Mouse (Mus musculus): Measurements from ENCODE around the gene Arrdc5. TPM values are rescaled to one million over a fixed set of nuclear protein-coding genes. Genes with fewer than 3 reads are reported as not detected.

Gene Arrdc5
- polyA plus RNA-seq, 1 experiment from 2014 or later, result not detected

- peaks cover 16% of the 10 kb centered on the region for H3K36me3 ChIP-seq
- 0 out of 2 replicates have a peak, but pooled peaks have one; percentile 4 for ATAC-seq (ENCODE audit: insufficient number of reproducible peaks, insufficient read depth, low FRiP score, low TSS enrichment)
- no peaks in the 10 kb centered on the region for H3K27me3 ChIP-seq
These were observed 2.4 kb upstream of the Arrdc5 start for GRCm38 (mm10) chr17:56302363-56302996.

GRCm38 (mm10) chr17:56298238-56298637, 1.8 kb downstream of the Arrdc5 start:
- Histone ChIP-seq H3K4me1 (peaks cover 8% of the 10 kb centered on the region), H3K27me3 (no peaks in the 10 kb centered on the region), H3K9me3 (no peaks in the 10 kb centered on the region), H3K36me3 (no peaks in the 10 kb centered on the region), H3K9ac (no peak overlapping the region), H3K4me3 (no peak overlapping the region), H3K27ac (no peak overlapping the region), H3K4me2 (replicated peaks) (no peak overlapping the region)
- no peak for ATAC-seq (ENCODE audit: insufficient number of reproducible peaks, insufficient read depth, low FRiP score, low TSS enrichment)
- 88% methylated on average over 1 of the region's 1 CpGs for WGBS

More at GRCm38 (mm10) chr17:56302363-56302996, 2.4 kb upstream of the Arrdc5 start:
- Histone ChIP-seq H3K4me2 (replicated peaks) (peak overlapping the region; percentile 95), H3K9ac (0 out of 2 replicates have a peak overlapping the region, but pooled peaks have one; percentile 8), H3K4me1 (peaks cover 34% of the 10 kb centered on the region), H3K27ac (peak overlapping the region; percentile 90), H3K9me3 (no peaks in the 10 kb centered on the region), H3K4me3 (peak overlapping the region; percentile 79; the same call in 1 of the 2 replicates)
- WGBS, result 27% methylated on average over 13 of the region's 13 CpGs

- WGBS, result 68% methylated on average over 1 of the region's 1 CpGs
- H3K4me3 ChIP-seq, result no peak overlapping the region
- no peak for ATAC-seq (ENCODE audit: insufficient number of reproducible peaks, insufficient read depth, low FRiP score, low TSS enrichment)
- H3K27ac ChIP-seq, result no peak overlapping the region
- H3K36me3 ChIP-seq, result no peaks in the 10 kb centered on the region
- H3K9ac ChIP-seq, result no peak overlapping the region
- H3K4me1 ChIP-seq, result peaks cover 5% of the 10 kb centered on the region
- H3K9me3 ChIP-seq, result no peaks in the 10 kb centered on the region
- H3K27me3 ChIP-seq, result no peaks in the 10 kb centered on the region
- H3K4me2 ChIP-seq (replicated peaks), result no peak overlapping the region
These were observed 3.9 kb downstream of the Arrdc5 start for GRCm38 (mm10) chr17:56296201-56296600.

GRCm38 (mm10) chr17:56294241-56294640, 5.8 kb downstream of the Arrdc5 start:
- H3K4me1 ChIP-seq, result peaks cover 10% of the 10 kb centered on the region
- no peaks in the 10 kb centered on the region for H3K27me3 ChIP-seq
- H3K9ac ChIP-seq, result no peak overlapping the region
- H3K9me3 ChIP-seq, result no peaks in the 10 kb centered on the region
- no peak overlapping the region for H3K27ac ChIP-seq
- no peak overlapping the region for H3K4me3 ChIP-seq
- no peaks in the 10 kb centered on the region for H3K36me3 ChIP-seq
- no peak for ATAC-seq (ENCODE audit: insufficient number of reproducible peaks, insufficient read depth, low FRiP score, low TSS enrichment)
- H3K4me2 ChIP-seq (replicated peaks), result no peak overlapping the region
- 88% methylated on average over 19 of the region's 19 CpGs for WGBS

GRCm38 (mm10) chr17:56293291-56293690, 6.8 kb downstream of the Arrdc5 start:
- WGBS, result 70% methylated on average over 1 of the region's 1 CpGs
- Histone ChIP-seq H3K27me3 (no peaks in the 10 kb centered on the region), H3K4me1 (peaks cover 20% of the 10 kb centered on the region), H3K4me2 (replicated peaks) (no peak overlapping the region), H3K9me3 (no peaks in the 10 kb centered on the region), H3K36me3 (no peaks in the 10 kb centered on the region), H3K27ac (no peak overlapping the region), H3K9ac (no peak overlapping the region), H3K4me3 (no peak overlapping the region)
- ATAC-seq (ENCODE audit: insufficient number of reproducible peaks, insufficient read depth, low FRiP score, low TSS enrichment), result no peak

GRCm38 (mm10) chr17:56292531-56293222, 7.4 kb downstream of the Arrdc5 start, which contains the start of gene Plin3:
Gene Plin3, minus strand, starts transcription at chr17:56292873.
- H3K4me3 ChIP-seq, result no peak within 1 kb of the TSS
- H3K9ac ChIP-seq, result no peak within 1 kb of the TSS
- no peak within 1 kb of the TSS; the same call in 1 of the 2 replicates for H3K27ac ChIP-seq

GRCm38 (mm10) chr17:56291826-56292475, 8.1 kb downstream of the Arrdc5 start:
- Histone ChIP-seq H3K9ac (no peak overlapping the region), H3K27me3 (no peaks in the 10 kb centered on the region), H3K4me1 (peaks cover 27% of the 10 kb centered on the region), H3K36me3 (0 out of 2 replicates have a peak, but pooled peaks cover 3% of the 10 kb centered on the region), H3K4me3 (no peak overlapping the region), H3K9me3 (no peaks in the 10 kb centered on the region), H3K27ac (peak overlapping the region; percentile 96; the same call in 1 of the 2 replicates), H3K4me2 (replicated peaks) (peak overlapping the region; percentile 76)
- 67% methylated on average over 7 of the region's 7 CpGs for WGBS
- ATAC-seq (ENCODE audit: insufficient number of reproducible peaks, insufficient read depth, low FRiP score, low TSS enrichment), result no peak

More at GRCm38 (mm10) chr17:56292531-56293222, 7.4 kb downstream of the Arrdc5 start, which contains the start of gene Plin3:
- no peaks in the 10 kb centered on the region for H3K27me3 ChIP-seq
- WGBS, result 96% methylated on average over 4 of the region's 4 CpGs
- H3K9me3 ChIP-seq, result no peaks in the 10 kb centered on the region
- H3K36me3 ChIP-seq, result no peaks in the 10 kb centered on the region
- no peak within 1 kb of the TSS for H3K4me2 ChIP-seq (replicated peaks)
- ATAC-seq (ENCODE audit: insufficient number of reproducible peaks, insufficient read depth, low FRiP score, low TSS enrichment), result no peak
- peaks cover 25% of the 10 kb centered on the region for H3K4me1 ChIP-seq

GRCm38 (mm10) chr17:56291171-56291511, 8.9 kb downstream of the Arrdc5 start:
- peak; percentile 86 for ATAC-seq (ENCODE audit: insufficient number of reproducible peaks, insufficient read depth, low FRiP score, low TSS enrichment)
- H3K36me3 ChIP-seq, result peaks cover 8% of the 10 kb centered on the region
- H3K27me3 ChIP-seq, result no peaks in the 10 kb centered on the region
- H3K9ac ChIP-seq, result peak overlapping the region; percentile 50
- H3K4me3 ChIP-seq, result peak overlapping the region; percentile 53; the same call in 1 of the 2 replicates
- H3K9me3 ChIP-seq, result no peaks in the 10 kb centered on the region
- H3K4me1 ChIP-seq, result peaks cover 27% of the 10 kb centered on the region
- peak overlapping the region; percentile 96 for H3K27ac ChIP-seq
- WGBS, result 3% methylated on average over 16 of the region's 16 CpGs
- H3K4me2 ChIP-seq (replicated peaks), result peak overlapping the region; percentile 76

GRCm38 (mm10) chr17:56290388-56291170, 9.5 kb downstream of the Arrdc5 start:
- Histone ChIP-seq H3K36me3 (peaks cover 14% of the 10 kb centered on the region), H3K4me3 (peak overlapping the region; percentile 53), H3K9ac (peak overlapping the region; percentile 63), H3K27me3 (no peaks in the 10 kb centered on the region), H3K27ac (peak overlapping the region; percentile 96), H3K9me3 (no peaks in the 10 kb centered on the region), H3K4me2 (replicated peaks) (peak overlapping the region; percentile 76), H3K4me1 (peaks cover 27% of the 10 kb centered on the region)
- ATAC-seq (ENCODE audit: insufficient number of reproducible peaks, insufficient read depth, low FRiP score, low TSS enrichment), result peak; percentile 82
- WGBS, result 2% methylated on average over 17 of the region's 17 CpGs

GRCm38 (mm10) chr17:56289371-56290331, 10.4 kb downstream of the Arrdc5 start:
- peak overlapping the region; percentile 53 for H3K4me3 ChIP-seq
- H3K36me3 ChIP-seq, result peaks cover 23% of the 10 kb centered on the region
- H3K4me2 ChIP-seq (replicated peaks), result peak overlapping the region; percentile 76
- peak; percentile 8 for ATAC-seq (ENCODE audit: insufficient number of reproducible peaks, insufficient read depth, low FRiP score, low TSS enrichment)
- H3K9ac ChIP-seq, result peak overlapping the region; percentile 63
- H3K27ac ChIP-seq, result peak overlapping the region; percentile 96
- H3K27me3 ChIP-seq, result no peaks in the 10 kb centered on the region
- peaks cover 27% of the 10 kb centered on the region for H3K4me1 ChIP-seq
- no peaks in the 10 kb centered on the region for H3K9me3 ChIP-seq
- WGBS, result under 1% methylated on average over 23 of the region's 23 CpGs
